Mouse (Mus musculus) liver, postnatal 0 days (tissue): Measurements from ENCODE around the gene Ints11. TPM values are rescaled to one million over a fixed set of nuclear protein-coding genes. Genes with fewer than 3 reads are reported as not detected.

Experiments
- ATAC-seq: fragments of 200-750 bp; cut with Nextera tagmentation; 2 replicates; pipeline ENCODE4 v1.8.0; 2017; ENCODE audit warnings: mild to moderate bottlenecking, moderate library complexity
- DNase-seq: peaks from one replicate; pipeline ENCODE4 v3.0.0-alpha.2; 2016
- H3K27ac ChIP-seq: fragments of 300-500 bp; sonication (generic); 2 replicates; pipeline ENCODE4 v1.5.1; 2014; ENCODE audit warnings: antibody characterized with exemption, moderate library complexity, mild to moderate bottlenecking, low read depth
- H3K27me3 ChIP-seq: fragments of 300-500 bp; sonication (generic); 2 replicates; pipeline ENCODE4 v1.6.1; 2014; ENCODE audit warnings: low read length, control low read depth, mixed read lengths; ENCODE audit not compliant: insufficient read depth
- H3K36me3 ChIP-seq: fragments of 300-500 bp; sonication (generic); replicated peaks from 2 replicates; pipeline ENCODE4 v1.6.1; 2014; ENCODE audit warnings: mild to moderate bottlenecking, control low read depth, low read length, moderate library complexity, mixed read lengths; ENCODE audit not compliant: insufficient read depth
- H3K4me1 ChIP-seq: fragments of 300-500 bp; sonication (generic); 2 replicates; pipeline ENCODE4 v1.6.1; 2014; ENCODE audit warnings: antibody characterized with exemption, mild to moderate bottlenecking, control low read depth; ENCODE audit not compliant: insufficient read depth
- H3K4me2 ChIP-seq: fragments of 300-500 bp; sonication (generic); 2 replicates; pipeline ENCODE4 v1.6.1; 2014; ENCODE audit warnings: low read depth, mild to moderate bottlenecking, low read length, moderate library complexity, mixed read lengths
- H3K4me3 ChIP-seq: fragments of 300-500 bp; sonication (generic); 2 replicates; pipeline ENCODE4 v1.5.1; 2014; ENCODE audit warnings: low read depth, low read length
- H3K9ac ChIP-seq: fragments of 300-500 bp; sonication (generic); replicated peaks from 2 replicates; pipeline ENCODE4 v1.6.1; 2014; ENCODE audit warnings: mild to moderate bottlenecking, moderate library complexity
- H3K9me3 ChIP-seq: fragments of 300-500 bp; sonication (generic); 2 replicates; pipeline ENCODE4 v1.6.1; 2016; ENCODE audit warnings: mild to moderate bottlenecking, control low read depth, low read length, mixed read lengths
- CTCF ChIP-seq: sonication (generic); IDR thresholded peaks from 2 replicates; pipeline ENCODE4 v1.5.1; 2016; ENCODE audit warnings: antibody characterized with exemption, low read depth
- EP300 ChIP-seq: IDR thresholded peaks from 2 replicates; pipeline ENCODE4 v1.6.1; 2016; ENCODE audit warnings: antibody characterized with exemption, low read depth, mild to moderate bottlenecking
- WGBS: fragments of 180-500 bp; shearing (Covaris S2); extraction: QIAGEN DNeasy Blood & Tissue Kit; methylation state at CpG from one replicate; pipeline ENCODE4 v1.1.7; 2014; ENCODE audit not compliant: insufficient replicate concordance; 5-methylcytosine and 5-hydroxymethylcytosine counted together
- polyA plus RNA-seq: library from polyadenylated mRNA; unstranded; fragments of >200 nt; fragmentation: Nextera tagmentation; extraction: Ambion mirVana; gene quantifications from 2 replicates; pipeline ENCODE4 v1.2.1, GENCODE M21; 2015

The Ints11 gene
- polyA plus RNA-seq, 1 experiment from 2014 or later = 17.4 TPM

GRCm38 (mm10) chr4:155831831-155832230, 37.5 kb upstream of the Ints11 start:
- under 1% methylated on average over 25 of the region's 25 CpGs for WGBS

DNA sequence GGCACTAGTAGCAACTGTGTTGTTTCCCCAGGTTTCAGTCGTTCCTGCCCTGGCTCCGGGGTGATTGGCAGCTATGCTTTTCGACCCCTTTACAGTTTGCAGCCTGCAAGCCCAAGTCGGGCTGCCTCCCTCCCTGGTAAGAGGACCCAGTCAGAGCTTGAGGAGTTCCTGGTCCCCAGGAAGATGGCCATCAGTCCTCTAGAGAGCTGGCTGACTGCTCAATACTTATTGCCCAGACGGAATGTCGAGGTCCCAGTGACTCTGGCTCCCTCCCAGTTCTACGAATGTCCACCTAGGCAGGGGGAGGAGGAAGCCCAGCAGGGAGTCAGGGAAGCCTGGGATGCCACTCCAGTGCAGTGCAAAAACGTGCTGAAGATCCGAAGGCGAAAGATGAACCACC, 37.0 kb upstream of the Ints11 start:
- Histone ChIP-seq H3K27ac (peak overlapping the region; percentile 91), H3K4me2 (peak overlapping the region; percentile 80), H3K36me3 (peaks cover 8% of the 10 kb centered on the region; the same call in 1 of the 2 replicates), H3K27me3 (no peaks in the 10 kb centered on the region), H3K4me1 (peaks cover 23% of the 10 kb centered on the region), H3K4me3 (peak overlapping the region; percentile 98), H3K9ac (peak overlapping the region; percentile 95), H3K9me3 (no peaks in the 10 kb centered on the region)
- 48% methylated on average over 10 of the region's 10 CpGs for WGBS
- no peak for ATAC-seq
- TF ChIP-seq EP300 (no peak), CTCF (no peak)
- DNase-seq = no peak

More at GRCm38 (mm10) chr4:155831831-155832230, 37.5 kb upstream of the Ints11 start:
- Histone ChIP-seq H3K4me2 (peak overlapping the region; percentile 80), H3K9ac (peak overlapping the region; percentile 95), H3K27me3 (no peaks in the 10 kb centered on the region), H3K4me3 (peak overlapping the region; percentile 98), H3K4me1 (peaks cover 23% of the 10 kb centered on the region), H3K9me3 (no peaks in the 10 kb centered on the region), H3K27ac (peak overlapping the region; percentile 91), H3K36me3 (peaks cover 12% of the 10 kb centered on the region)
- TF ChIP-seq EP300 (no peak), CTCF (no peak)
- peak; percentile 16 for ATAC-seq
- DNase-seq = no peak

DNA sequence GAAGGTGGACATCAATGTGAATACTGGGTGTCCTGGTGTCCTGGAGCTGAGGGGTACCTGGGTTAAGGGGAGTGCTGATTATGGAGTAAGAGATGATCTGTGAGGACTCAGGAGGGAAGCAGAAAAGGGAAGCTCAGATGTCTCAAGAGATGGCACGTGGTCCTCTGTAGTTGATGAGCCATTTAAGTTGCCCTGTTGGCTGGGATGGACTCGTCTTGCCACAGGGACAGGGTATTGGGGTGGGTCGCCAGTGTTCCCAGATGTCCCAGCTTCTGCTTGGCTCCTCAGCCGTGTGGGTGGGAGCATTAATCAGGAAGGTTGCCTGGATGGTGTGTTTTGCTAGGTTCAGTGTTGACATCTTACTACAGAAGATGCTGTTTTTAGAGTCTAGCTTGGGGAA, 36.1 kb upstream of the Ints11 start:
- Histone ChIP-seq H3K27me3 (no peaks in the 10 kb centered on the region), H3K4me3 (no peak overlapping the region), H3K4me1 (peaks cover 23% of the 10 kb centered on the region), H3K9ac (no peak overlapping the region), H3K9me3 (no peaks in the 10 kb centered on the region), H3K27ac (no peak overlapping the region), H3K36me3 (peaks cover 8% of the 10 kb centered on the region; the same call in 1 of the 2 replicates), H3K4me2 (no peak overlapping the region)
- no peak for ATAC-seq
- 74% methylated on average over 4 of the region's 4 CpGs for WGBS
- no peak for DNase-seq
- TF ChIP-seq EP300 = no peak
- TF ChIP-seq CTCF = no peak

DNA sequence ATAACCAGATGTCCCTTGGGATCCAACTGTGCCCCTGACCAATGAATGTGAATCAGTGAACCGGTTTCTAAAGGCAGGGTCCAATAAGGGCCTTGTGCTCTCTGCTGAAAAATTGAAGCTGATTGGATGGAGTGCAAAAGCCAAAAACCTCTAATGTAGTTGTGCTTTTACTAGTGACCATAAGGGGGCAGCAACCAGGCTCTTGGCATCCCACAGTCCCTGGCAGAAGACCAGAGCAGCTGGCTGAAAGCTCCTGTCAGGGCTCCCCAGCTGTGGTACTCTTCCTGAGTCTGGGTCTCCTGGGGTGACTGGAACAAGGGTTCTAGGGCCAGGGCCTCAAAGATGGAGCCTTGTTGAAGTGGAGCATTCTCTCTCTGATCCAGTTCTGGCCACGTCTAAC, 35.5 kb upstream of the Ints11 start:
- Histone ChIP-seq H3K27me3 (no peaks in the 10 kb centered on the region), H3K27ac (0 out of 2 replicates have a peak overlapping the region, but pooled peaks have one; percentile 22), H3K4me3 (no peak overlapping the region), H3K4me2 (no peak overlapping the region), H3K36me3 (peaks cover 8% of the 10 kb centered on the region; the same call in 1 of the 2 replicates), H3K4me1 (peaks cover 23% of the 10 kb centered on the region), H3K9ac (no peak overlapping the region), H3K9me3 (no peaks in the 10 kb centered on the region)
- DNase-seq = peak; percentile 78
- WGBS = 40% methylated on average over 2 of the region's 2 CpGs
- TF ChIP-seq CTCF (peak; percentile 87), EP300 (no peak)
- ATAC-seq = peak; percentile 31

DNA sequence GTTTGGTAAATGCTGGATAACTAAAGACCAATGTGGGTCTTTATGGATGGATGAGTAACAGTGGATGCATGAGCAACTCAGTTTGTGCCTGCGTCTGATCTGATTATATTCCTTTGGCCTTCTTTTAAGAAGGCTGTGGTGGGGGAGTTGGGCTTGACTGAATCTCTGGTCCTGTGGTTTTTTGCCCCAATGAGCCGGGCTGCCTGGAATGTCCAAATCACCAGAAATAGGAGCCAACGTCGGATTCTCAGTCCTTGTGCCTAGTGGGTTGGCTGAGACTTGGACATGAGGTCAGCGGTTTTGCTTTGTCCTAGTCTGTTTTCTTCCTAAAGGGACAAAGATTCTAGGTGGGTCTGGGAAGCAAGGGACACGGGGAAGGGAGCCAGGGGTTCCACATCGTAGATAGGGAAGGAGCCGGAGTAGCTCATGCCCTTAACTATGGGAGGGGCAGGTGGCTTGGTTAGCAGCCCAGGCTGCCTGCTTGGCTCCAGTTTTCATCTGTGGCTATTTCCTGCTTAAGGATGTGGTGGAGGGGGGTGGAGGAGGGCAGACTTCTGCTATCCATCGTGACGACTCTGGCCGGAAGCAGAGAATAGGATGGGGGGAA, 31.8 kb upstream of the Ints11 start:
- Histone ChIP-seq H3K9ac (no peak overlapping the region), H3K9me3 (no peaks in the 10 kb centered on the region), H3K27me3 (peaks cover 4% of the 10 kb centered on the region; the same call in 1 of the 2 replicates), H3K36me3 (peaks cover 7% of the 10 kb centered on the region; the same call in 1 of the 2 replicates), H3K4me1 (peaks cover 28% of the 10 kb centered on the region), H3K4me2 (no peak overlapping the region), H3K27ac (no peak overlapping the region), H3K4me3 (no peak overlapping the region)
- ATAC-seq (no peak), DNase-seq (peak; percentile 34)
- WGBS = 43% methylated on average over 11 of the region's 11 CpGs
- no peak for TF ChIP-seq EP300
- no peak for TF ChIP-seq CTCF

- peak overlapping the region; percentile 51; the same call in 1 of the 2 replicates for H3K27ac ChIP-seq
- 58% methylated on average over 8 of the region's 8 CpGs for WGBS
Observed at GRCm38 (mm10) chr4:155838187-155839153, 30.9 kb upstream of the Ints11 start.

More at GRCm38 (mm10) chr4:155838187-155839153, 30.9 kb upstream of the Ints11 start:
- Histone ChIP-seq H3K27me3 (peaks cover 4% of the 10 kb centered on the region; the same call in 1 of the 2 replicates), H3K9ac (no peak overlapping the region; the same call in 1 of the 2 replicates), H3K9me3 (no peaks in the 10 kb centered on the region), H3K4me3 (no peak overlapping the region), H3K4me1 (peaks cover 18% of the 10 kb centered on the region), H3K4me2 (no peak overlapping the region), H3K36me3 (no peaks in the 10 kb centered on the region)
- ATAC-seq (no peak), DNase-seq (no peak)
- TF ChIP-seq EP300 (no peak), CTCF (no peak)
